Mouse (Mus musculus) ES-E14 (cell line): Measurements from ENCODE around the gene Matn3. TPM values are rescaled to one million over a fixed set of nuclear protein-coding genes. Genes with fewer than 3 reads are reported as not detected.

ENCODE experiments used
- DNase-seq: peaks from one replicate; pipeline ENCODE4 v3.0.0-alpha.2; 2013; ENCODE audit warnings: low read depth, low spot score
- H3K27ac ChIP-seq: 2 replicates; pipeline ENCODE4 v1.5.1; 2012; ENCODE audit warnings: low read depth, mild to moderate bottlenecking, low read length, moderate library complexity, mixed read lengths; ENCODE audit not compliant: poor library complexity, insufficient read depth, severe bottlenecking
- H3K36me3 ChIP-seq: 2 replicates; pipeline ENCODE4 v1.6.1; 2012; ENCODE audit warnings: mild to moderate bottlenecking, low read length, moderate library complexity, mixed read lengths; ENCODE audit not compliant: control insufficient read depth, poor library complexity, insufficient read depth, severe bottlenecking
- H3K4me1 ChIP-seq, 2 experiments: fragments of 150-350 bp in 1 of 2; sonication (generic) in 1 of 2; 2 replicates each; pipeline ENCODE4 v1.6.1; 2012; ENCODE audit warnings: low read length in 2 of 2, mild to moderate bottlenecking in 1 of 2, mixed read lengths in 1 of 2; ENCODE audit not compliant: control insufficient read depth in 2 of 2, insufficient read depth in 2 of 2, poor library complexity in 1 of 2
- H3K4me3 ChIP-seq, 2 experiments: fragments of 150-350 bp in 1 of 2; sonication (generic) in 1 of 2; 2 replicates each; pipeline ENCODE4 v1.5.1; 2012; ENCODE audit warnings: low read length in 2 of 2, low read depth in 1 of 2, mild to moderate bottlenecking in 1 of 2, mixed read lengths in 1 of 2; ENCODE audit not compliant: insufficient read depth in 1 of 2, poor library complexity in 1 of 2, severe bottlenecking in 1 of 2
- H3K9ac ChIP-seq: 2 replicates; pipeline ENCODE4 v1.6.1; 2012; ENCODE audit warnings: low read depth, mild to moderate bottlenecking, low read length, mixed read lengths; ENCODE audit not compliant: poor library complexity, insufficient read depth, severe bottlenecking
- H3K9me3 ChIP-seq: fragments of 150-350 bp; sonication (generic); 2 replicates; pipeline ENCODE4 v1.6.1; 2012; ENCODE audit warnings: low read depth, mild to moderate bottlenecking, low read length; ENCODE audit not compliant: control insufficient read depth, insufficient read depth
- CHD2 ChIP-seq: IDR thresholded peaks from 2 replicates; pipeline ENCODE4 v1.6.1; 2014; ENCODE audit warnings: mild to moderate bottlenecking, low read depth, low read length, inconsistent platforms
- HCFC1 ChIP-seq: IDR thresholded peaks from 2 replicates; pipeline ENCODE4 v1.6.1; 2012; ENCODE audit warnings: low read length, inconsistent platforms, borderline replicate concordance; ENCODE audit not compliant: insufficient read depth
- MAFK ChIP-seq: IDR thresholded peaks from 2 replicates; pipeline ENCODE4 v1.6.1; 2014; ENCODE audit warnings: mild to moderate bottlenecking, low read depth, low read length, inconsistent platforms; ENCODE audit not compliant: insufficient read depth
- ZC3H11A ChIP-seq: IDR thresholded peaks from 2 replicates; pipeline ENCODE4 v1.6.1; 2012; ENCODE audit warnings: low read depth, mild to moderate bottlenecking, inconsistent platforms, low read length, borderline replicate concordance
- ZNF384 ChIP-seq: IDR thresholded peaks from 2 replicates; pipeline ENCODE4 v1.6.1; 2012; ENCODE audit warnings: low read depth, low read length, inconsistent platforms
- in situ Hi-C, 2 experiments: fragments of 600-800 bp; cut with MboI; formaldehyde crosslinking; loops; one replicate each; pipeline ENCODE4 v1.15.1; 2025; ENCODE audit warnings: low sequenced_read_pairs in 2 of 2, inconsistent platforms in 1 of 2; ENCODE audit not compliant: unreplicated experiment in 2 of 2
- total RNA-seq: library from RNA; depleted of rRNA; stranded (reverse); fragments of 300-350 nt; gene quantifications from 2 replicates; pipeline ENCODE4 v1.2.3, GENCODE M21; 2012; rRNA removed

Matn3 gene
- 2.5 and 5.3 TPM in 2 replicates for total RNA-seq

- peak within 1 kb of the TSS; percentile 70 for H3K9ac ChIP-seq
- H3K4me1 ChIP-seq = 0 out of 4 replicates have a peak, but pooled peaks cover 0 to 3% of the 10 kb centered on the region in 2 experiments
- peak within 1 kb of the TSS; percentile 72 to 93 for H3K4me3 ChIP-seq
- H3K27ac ChIP-seq = no peak within 1 kb of the TSS
- no peaks in the 10 kb centered on the region for H3K9me3 ChIP-seq
- in situ Hi-C loops = no loop called here
- no peak for TF ChIP-seq ZC3H11A
- TF ChIP-seq HCFC1 = no peak
- TF ChIP-seq ZNF384 = no peak
- no peak for TF ChIP-seq CHD2
- TF ChIP-seq MAFK = no peak
- peak; percentile 49 for DNase-seq
- no peaks in the 10 kb centered on the region for H3K36me3 ChIP-seq
Measured at GRCm38 (mm10) chr12:8947714-8948464, at the start of gene Matn3. Gene Matn3, plus strand, starts transcription at chr12:8947929.

GRCm38 (mm10) chr12:8898879-8899785, 48.6 kb upstream of the Matn3 start:
- no peaks in the 10 kb centered on the region for H3K9me3 ChIP-seq
- in situ Hi-C loops = no loop called here
- H3K36me3 ChIP-seq = no peaks in the 10 kb centered on the region
- TF ChIP-seq HCFC1 (no peak), ZNF384 (no peak), ZC3H11A (no peak), CHD2 (no peak), MAFK (no peak)
- no peak overlapping the region for H3K9ac ChIP-seq
- no peak for DNase-seq
- H3K4me3 ChIP-seq = no peak overlapping the region
- peak overlapping the region; percentile 46; the same call in 1 of the 2 replicates for H3K27ac ChIP-seq
- peaks cover 5 to 16% of the 10 kb centered on the region in 2 experiments; a peak in 3 of 4 replicates for H3K4me1 ChIP-seq

GRCm38 (mm10) chr12:8900107-8900698, 47.5 kb upstream of the Matn3 start:
- TF ChIP-seq ZC3H11A (no peak), HCFC1 (no peak), MAFK (no peak), ZNF384 (no peak), CHD2 (no peak)
- peak overlapping the region; percentile 49; the same call in 1 of the 2 replicates for H3K27ac ChIP-seq
- DNase-seq = no peak

GRCm38 (mm10) chr12:8900919-8901663, 46.6 kb upstream of the Matn3 start:
- no peaks in the 10 kb centered on the region for H3K36me3 ChIP-seq
- no peak overlapping the region for H3K4me3 ChIP-seq
- no peak for DNase-seq
- TF ChIP-seq MAFK = no peak
- no peak for TF ChIP-seq CHD2
- TF ChIP-seq ZNF384 = no peak
- TF ChIP-seq ZC3H11A = no peak
- TF ChIP-seq HCFC1 = no peak
- in situ Hi-C loops = no loop called here
- H3K27ac ChIP-seq = no peak overlapping the region
- H3K9ac ChIP-seq = no peak overlapping the region
- H3K9me3 ChIP-seq = no peaks in the 10 kb centered on the region
- H3K4me1 ChIP-seq = peaks cover 5 to 16% of the 10 kb centered on the region in 2 experiments; a peak in 3 of 4 replicates

More at GRCm38 (mm10) chr12:8900107-8900698, 47.5 kb upstream of the Matn3 start:
- Histone ChIP-seq H3K36me3 (no peaks in the 10 kb centered on the region), H3K9me3 (no peaks in the 10 kb centered on the region), H3K9ac (no peak overlapping the region), H3K4me1 (peaks cover 5 to 16% of the 10 kb centered on the region in 2 experiments; a peak in 3 of 4 replicates), H3K4me3 (no peak overlapping the region)
- in situ Hi-C loops = no loop called here
